Mouse (Mus musculus): ENCODE measurements at regions not wholly inside any gene's neighbourhood (a gene's known extent, or its start where the extent isn't known, plus 50 kb on each side); places are given as distances from the start of the nearest gene placed in this dataset.
A peak's percentile ranks its signal among the peaks of the same experiment; 100 is the strongest.

GRCm38 (mm10) chr12:29315636-29316035 is 212.5 kb upstream of the Myt1l start:
- H3K4me2 ChIP-seq (replicated peaks) = no peak overlapping the region
- no peak overlapping the region for H3K4me3 ChIP-seq
- no peaks in the 10 kb centered on the region for H3K9me3 ChIP-seq
- no peaks in the 10 kb centered on the region for H3K27me3 ChIP-seq (replicated peaks)
- H3K9ac ChIP-seq = no peak overlapping the region
- WGBS = 80% methylated on average over 1 of the region's 1 CpGs
- no peak overlapping the region for H3K27ac ChIP-seq
- no peaks in the 10 kb centered on the region for H3K4me1 ChIP-seq
- ATAC-seq (ENCODE audit: low FRiP score, low read depth) = no peak
- no peaks in the 10 kb centered on the region for H3K36me3 ChIP-seq

GRCm38 (mm10) chr12:29321468-29321867 is 206.7 kb upstream of the Myt1l start:
- H3K9me3 ChIP-seq = no peaks in the 10 kb centered on the region
- no peaks in the 10 kb centered on the region for H3K36me3 ChIP-seq
- H3K27ac ChIP-seq = no peak overlapping the region
- no peaks in the 10 kb centered on the region for H3K4me1 ChIP-seq
- H3K4me2 ChIP-seq (replicated peaks) = no peak overlapping the region
- 56% methylated on average over 2 of the region's 2 CpGs for WGBS
- H3K27me3 ChIP-seq (replicated peaks) = no peaks in the 10 kb centered on the region
- ATAC-seq (ENCODE audit: low FRiP score, low read depth) = no peak
- no peak overlapping the region for H3K9ac ChIP-seq
- no peak overlapping the region for H3K4me3 ChIP-seq

DNA sequence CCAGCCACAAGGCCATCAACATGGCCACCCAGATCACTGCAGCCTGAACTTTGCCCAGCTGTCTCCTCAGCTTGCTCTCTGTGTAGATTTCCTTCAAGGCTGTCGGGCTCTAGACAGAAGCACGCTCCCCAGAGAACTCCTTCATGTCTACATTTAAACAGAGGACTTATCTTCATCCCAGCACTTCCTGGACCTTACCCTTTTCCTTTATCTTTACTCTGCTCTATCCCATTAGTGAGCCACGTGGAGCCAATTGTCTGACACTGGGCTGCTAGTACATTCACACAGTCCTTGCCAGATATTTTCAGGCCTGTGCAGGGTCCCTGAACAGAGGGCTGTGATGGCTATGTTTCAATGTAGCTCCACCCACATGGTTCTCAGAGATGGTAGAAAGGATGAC is 204.7 kb upstream of the Myt1l start:
- Histone ChIP-seq H3K36me3 (no peaks in the 10 kb centered on the region), H3K4me2 (replicated peaks) (no peak overlapping the region), H3K4me3 (no peak overlapping the region), H3K4me1 (no peaks in the 10 kb centered on the region), H3K27ac (no peak overlapping the region), H3K27me3 (replicated peaks) (no peaks in the 10 kb centered on the region), H3K9ac (no peak overlapping the region), H3K9me3 (no peaks in the 10 kb centered on the region)
- WGBS = 83% methylated on average over 3 of the region's 3 CpGs
- no peak for ATAC-seq (ENCODE audit: low FRiP score, low read depth)

- WGBS = 23% methylated on average over 3 of the region's 3 CpGs
- peak; percentile 87 for ATAC-seq (ENCODE audit: low FRiP score, low read depth)
- H3K27ac ChIP-seq = 0 out of 2 replicates have a peak overlapping the region, but pooled peaks have one; percentile 37
- no peaks in the 10 kb centered on the region for H3K36me3 ChIP-seq
- no peaks in the 10 kb centered on the region for H3K9me3 ChIP-seq
- H3K4me3 ChIP-seq = no peak overlapping the region
- H3K9ac ChIP-seq = no peak overlapping the region
- H3K27me3 ChIP-seq (replicated peaks) = no peaks in the 10 kb centered on the region
- H3K4me2 ChIP-seq (replicated peaks) = no peak overlapping the region
- H3K4me1 ChIP-seq = peaks cover 5% of the 10 kb centered on the region; the same call in 1 of the 2 replicates
These were observed 192.2 kb upstream of the Myt1l start for GRCm38 (mm10) chr12:29335839-29336469.

GRCm38 (mm10) chr12:29337336-29337735 is 190.8 kb upstream of the Myt1l start:
- no peak overlapping the region for H3K4me3 ChIP-seq
- no peak for ATAC-seq (ENCODE audit: low FRiP score, low read depth)
- no peak overlapping the region for H3K9ac ChIP-seq
- H3K27me3 ChIP-seq (replicated peaks) = no peaks in the 10 kb centered on the region
- H3K4me1 ChIP-seq = peaks cover 5% of the 10 kb centered on the region; the same call in 1 of the 2 replicates
- no peaks in the 10 kb centered on the region for H3K36me3 ChIP-seq
- H3K4me2 ChIP-seq (replicated peaks) = no peak overlapping the region
- 91% methylated on average over 2 of the region's 2 CpGs for WGBS
- no peaks in the 10 kb centered on the region for H3K9me3 ChIP-seq
- no peak overlapping the region for H3K27ac ChIP-seq

GRCm38 (mm10) chr12:29341388-29341995 is 186.7 kb upstream of the Myt1l start:
- H3K4me1 ChIP-seq = peaks cover 14% of the 10 kb centered on the region
- H3K9ac ChIP-seq = no peak overlapping the region
- no peak overlapping the region for H3K4me2 ChIP-seq (replicated peaks)
- no peaks in the 10 kb centered on the region for H3K27me3 ChIP-seq (replicated peaks)
- H3K27ac ChIP-seq = no peak overlapping the region
- H3K36me3 ChIP-seq = no peaks in the 10 kb centered on the region
- 67% methylated on average over 7 of the region's 7 CpGs for WGBS
- H3K9me3 ChIP-seq = no peaks in the 10 kb centered on the region
- no peak overlapping the region for H3K4me3 ChIP-seq
- no peak for ATAC-seq (ENCODE audit: low FRiP score, low read depth)

DNA sequence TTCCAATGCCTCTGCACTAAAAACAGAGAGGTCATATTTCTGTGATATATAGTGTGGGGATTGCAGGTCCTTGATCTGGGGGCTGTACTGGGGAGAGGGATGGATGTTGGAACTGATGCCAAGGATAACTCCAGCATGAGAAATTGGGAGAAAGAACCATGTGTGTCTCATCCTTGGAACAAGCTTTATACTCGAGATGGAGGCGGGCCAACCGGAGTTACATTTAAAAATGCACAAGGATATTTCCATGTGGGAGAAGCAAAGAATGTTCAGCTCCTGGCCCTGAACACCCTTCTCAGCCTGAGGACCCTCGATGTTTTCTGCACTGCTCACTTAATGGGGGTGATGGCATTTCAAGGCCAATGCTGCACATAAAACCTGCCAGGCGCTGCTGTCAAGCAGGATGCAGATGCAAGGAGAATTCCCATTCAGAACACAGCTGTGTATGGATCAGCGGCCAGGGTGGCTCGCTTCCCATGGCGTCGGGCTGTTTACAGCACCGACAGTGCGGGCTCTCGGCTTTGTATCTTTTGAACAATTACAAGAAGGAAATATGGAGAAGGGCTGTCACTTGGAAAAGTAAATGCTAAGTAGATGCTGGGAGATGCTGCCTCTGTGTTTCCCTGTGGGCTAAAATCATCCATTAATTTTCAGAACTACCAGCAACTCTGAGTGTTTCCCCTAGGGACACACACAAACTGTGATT is 184.9 kb upstream of the Myt1l start:
- Histone ChIP-seq H3K9ac (no peak overlapping the region), H3K4me1 (peaks cover 11% of the 10 kb centered on the region), H3K27ac (peak overlapping the region; percentile 60; the same call in 1 of the 2 replicates), H3K4me2 (replicated peaks) (0 out of 2 replicates have a peak overlapping the region, but pooled peaks have one; percentile 3), H3K9me3 (no peaks in the 10 kb centered on the region), H3K4me3 (no peak overlapping the region), H3K36me3 (no peaks in the 10 kb centered on the region), H3K27me3 (replicated peaks) (no peaks in the 10 kb centered on the region)
- WGBS = 39% methylated on average over 12 of the region's 12 CpGs
- ATAC-seq (ENCODE audit: low FRiP score, low read depth) = peak; percentile 71

GRCm38 (mm10) chr12:29348698-29349097 is 179.5 kb upstream of the Myt1l start:
- no peaks in the 10 kb centered on the region for H3K27me3 ChIP-seq (replicated peaks)
- no peak overlapping the region for H3K27ac ChIP-seq
- no peaks in the 10 kb centered on the region for H3K36me3 ChIP-seq
- 83% methylated on average over 2 of the region's 2 CpGs for WGBS
- no peaks in the 10 kb centered on the region for H3K9me3 ChIP-seq
- peaks cover 2% of the 10 kb centered on the region for H3K4me1 ChIP-seq
- ATAC-seq (ENCODE audit: low FRiP score, low read depth) = no peak
- no peak overlapping the region for H3K9ac ChIP-seq
- no peak overlapping the region for H3K4me2 ChIP-seq (replicated peaks)
- H3K4me3 ChIP-seq = no peak overlapping the region

GRCm38 (mm10) chr12:29349146-29349850 is 178.9 kb upstream of the Myt1l start:
- Histone ChIP-seq H3K4me2 (replicated peaks) (no peak overlapping the region), H3K4me1 (peaks cover 8% of the 10 kb centered on the region), H3K9ac (no peak overlapping the region), H3K4me3 (no peak overlapping the region), H3K9me3 (no peaks in the 10 kb centered on the region), H3K27ac (no peak overlapping the region), H3K36me3 (no peaks in the 10 kb centered on the region), H3K27me3 (replicated peaks) (no peaks in the 10 kb centered on the region)
- WGBS = 77% methylated on average over 9 of the region's 9 CpGs
- ATAC-seq (ENCODE audit: low FRiP score, low read depth) = no peak

- Histone ChIP-seq H3K9me3 (no peaks in the 10 kb centered on the region), H3K4me2 (replicated peaks) (peak overlapping the region; percentile 30), H3K4me3 (no peak overlapping the region), H3K36me3 (no peaks in the 10 kb centered on the region), H3K4me1 (peaks cover 24% of the 10 kb centered on the region), H3K27ac (peak overlapping the region; percentile 77), H3K9ac (no peak overlapping the region), H3K27me3 (replicated peaks) (no peaks in the 10 kb centered on the region)
- peak; percentile 78 for ATAC-seq (ENCODE audit: low FRiP score, low read depth)
- WGBS = 29% methylated on average over 9 of the region's 11 CpGs
These were observed 174.2 kb upstream of the Myt1l start for GRCm38 (mm10) chr12:29353777-29354496.

GRCm38 (mm10) chr12:29354816-29355215 is 173.4 kb upstream of the Myt1l start:
- no peaks in the 10 kb centered on the region for H3K27me3 ChIP-seq (replicated peaks)
- ATAC-seq (ENCODE audit: low FRiP score, low read depth) = no peak
- no peak overlapping the region for H3K4me3 ChIP-seq
- peaks cover 24% of the 10 kb centered on the region for H3K4me1 ChIP-seq
- 0 out of 2 replicates have a peak overlapping the region, but pooled peaks have one; percentile 77 for H3K27ac ChIP-seq
- no peaks in the 10 kb centered on the region for H3K9me3 ChIP-seq
- no peaks in the 10 kb centered on the region for H3K36me3 ChIP-seq
- H3K4me2 ChIP-seq (replicated peaks) = no peak overlapping the region
- H3K9ac ChIP-seq = no peak overlapping the region
- 19% methylated on average over 6 of the region's 6 CpGs for WGBS
